18 mouse cellular contexts compared by ENCODE assay signal in genomic region chr14:19760721-19761120, GRCm38 (mm10). TPM values are rescaled to one million over a fixed set of nuclear protein-coding genes. Genes with fewer than 3 reads are reported as not detected.
A peak's percentile ranks its signal among the peaks of the same experiment; 100 is the strongest.
DNase-seq lines count a peak whose midpoint lies in the region; ATAC-seq and TF ChIP-seq lines count a peak whose summit lies in the region.
"Had no signal": no experiment of that assay in that cellular context is flagged by ENCODE, and none has a peak within 500 bp of the region (broad histone marks: within the 10 kb centered on the region; RNA-seq: fewer than 3 reads in every experiment).

No protein-coding gene starts in this region.

- DNase-seq in hindbrain, postnatal 0 days (ENCODE audit: low spot score) = no peak
- DNase-seq in embryo, embryonic 9.5 days (ENCODE audit: extremely low spot score) = peak; percentile 57
- no peak for DNase-seq in right cerebral cortex, adult 18-20 months
- no peak for DNase-seq in ovary, postnatal 36 days (ENCODE audit: low spot score)
- DNase-seq: adrenal gland, adult 2 months; cerebellum, adult 11-12 months; forebrain, postnatal 0 days; kidney, postnatal 14 days; layer of hippocampus, adult 9-11 months; right cerebral cortex, postnatal 14 days had no signal

- H3K4me1 ChIP-seq in hindbrain, embryonic 16.5 days (ENCODE audit: control insufficient read depth, insufficient read depth, low read depth, low read length) = peaks cover 5% of the 10 kb centered on the region
- H3K4me1 ChIP-seq in hindbrain, postnatal 0 days (ENCODE audit: insufficient read depth, low read length) = no peaks in the 10 kb centered on the region
- H3K4me1 ChIP-seq in E14TG2a.4 (replicated peaks; ENCODE audit: low read depth, low read length) = peaks cover 98% of the 10 kb centered on the region
- peaks cover 40% of the 10 kb centered on the region for H3K4me1 ChIP-seq in heart, embryonic 16.5 days (ENCODE audit: control insufficient read depth, insufficient read depth, low read length)

- ATAC-seq in hindbrain, embryonic 16.5 days = peak; percentile 28; the same call in 1 of the 2 replicates
- ATAC-seq in hindbrain, postnatal 0 days = no peak
- no peak; the same call in 1 of the 2 replicates for ATAC-seq in heart, embryonic 16.5 days (replicated peaks; ENCODE audit: extremely low read depth, insufficient read depth, low FRiP score)
- ATAC-seq: forebrain, postnatal 0 days; intestine, postnatal 0 days had no signal

- H3K36me3 ChIP-seq in hindbrain, embryonic 16.5 days (ENCODE audit: control insufficient read depth, insufficient read depth, low read length) = no peaks in the 10 kb centered on the region
- H3K36me3 ChIP-seq in hindbrain, postnatal 0 days (ENCODE audit: insufficient read depth, low read length) = no peaks in the 10 kb centered on the region
- peaks cover 98% of the 10 kb centered on the region for H3K36me3 ChIP-seq in E14TG2a.4 (ENCODE audit: insufficient read depth, low read length)
- 0 out of 2 replicates have a peak, but pooled peaks cover 17% of the 10 kb centered on the region for H3K36me3 ChIP-seq in heart, embryonic 16.5 days (ENCODE audit: control insufficient read depth, insufficient read depth)

- H3K4me3 ChIP-seq in hindbrain, embryonic 16.5 days (ENCODE audit: low read length) = no peak overlapping the region
- no peak overlapping the region for H3K4me3 ChIP-seq in hindbrain, postnatal 0 days (ENCODE audit: low read length)
- H3K4me3 ChIP-seq in E14TG2a.4 (replicated peaks; ENCODE audit: low read length) = peak overlapping the region; percentile 11; the same call in 1 of the 2 replicates
- no peak overlapping the region for H3K4me3 ChIP-seq in heart, embryonic 16.5 days (ENCODE audit: low read length)
- H3K4me3 ChIP-seq: megakaryocyte, embryonic 14.5 days; myocyte had no signal

- H3K27ac ChIP-seq in hindbrain, embryonic 16.5 days (ENCODE audit: low read depth, low read length) = no peak overlapping the region
- H3K27ac ChIP-seq in hindbrain, postnatal 0 days = no peak overlapping the region
- peak overlapping the region; percentile 79 for H3K27ac ChIP-seq in heart, embryonic 16.5 days (ENCODE audit: low read length)

- no peak for TF ChIP-seq CTCF in hindbrain, postnatal 0 days (IDR thresholded peaks at IDR 0.05; ENCODE audit: low read depth)
- no peak for TF ChIP-seq CTCF in E14TG2a.4 (conservative IDR thresholded peaks at IDR 0.05; ENCODE audit: low read length)

- no peak overlapping the region for H3K9ac ChIP-seq in hindbrain, embryonic 16.5 days (ENCODE audit: low read depth, low read length)
- no peak overlapping the region for H3K9ac ChIP-seq in hindbrain, postnatal 0 days (replicated peaks; ENCODE audit: low read length)
- H3K9ac ChIP-seq in heart, embryonic 16.5 days (ENCODE audit: low read length) = no peak overlapping the region
- H3K9ac ChIP-seq: forebrain, postnatal 0 days had no signal

- 15% methylated on average over 7 of the region's 7 CpGs for WGBS in hindbrain, embryonic 16.5 days
- WGBS in hindbrain, postnatal 0 days = 16% methylated on average over 7 of the region's 7 CpGs
- WGBS in heart, embryonic 16.5 days = 24% methylated on average over 7 of the region's 7 CpGs

- no peaks in the 10 kb centered on the region for H3K27me3 ChIP-seq in hindbrain, embryonic 16.5 days (replicated peaks; ENCODE audit: control insufficient read depth, insufficient read depth, low read length)
- H3K27me3 ChIP-seq in hindbrain, postnatal 0 days (ENCODE audit: insufficient read depth, low read length) = no peaks in the 10 kb centered on the region
- no peaks in the 10 kb centered on the region for H3K27me3 ChIP-seq in E14TG2a.4 (ENCODE audit: insufficient read depth, low read length)
- H3K27me3 ChIP-seq in heart, embryonic 16.5 days (ENCODE audit: control insufficient read depth, insufficient read depth, low read length) = no peaks in the 10 kb centered on the region

- H3K4me2 ChIP-seq in hindbrain, embryonic 16.5 days (ENCODE audit: low read length) = no peak overlapping the region
- H3K4me2 ChIP-seq in hindbrain, postnatal 0 days (ENCODE audit: low read depth, low read length) = no peak overlapping the region
- peak overlapping the region; percentile 31 for H3K4me2 ChIP-seq in heart, embryonic 16.5 days (ENCODE audit: low read depth, low read length)

- H3K9me3 ChIP-seq in hindbrain, embryonic 16.5 days (ENCODE audit: control insufficient read depth, low read length) = no peaks in the 10 kb centered on the region
- no peaks in the 10 kb centered on the region for H3K9me3 ChIP-seq in hindbrain, postnatal 0 days (ENCODE audit: low read length)
- no peaks in the 10 kb centered on the region for H3K9me3 ChIP-seq in E14TG2a.4 (ENCODE audit: low read length)
- H3K9me3 ChIP-seq in heart, embryonic 16.5 days (replicated peaks; ENCODE audit: control insufficient read depth, low read length) = no peaks in the 10 kb centered on the region
- H3K9me3 ChIP-seq: megakaryocyte, embryonic 14.5 days had no signal

RNA-seq across cellular contexts. Expression of gene Nid2, which starts 9.7 kb away (rescaled TPM):
- 33.7 and 58.6 TPM in 2 replicates for polyA plus RNA-seq in hindbrain, embryonic 16.5 days (2015; fragmentation: Nextera tagmentation; extraction: Ambion mirVana)
- 40.6 and 52.8 TPM in 2 replicates for total RNA-seq in hindbrain, postnatal 0 days (2014; rRNA removed)
- 22.5 and 25.5 TPM in 2 replicates for polyA plus RNA-seq in hindbrain, postnatal 0 days (2015; fragmentation: Nextera tagmentation; extraction: Ambion mirVana)
- 89.5 and 108 TPM in 2 replicates for polyA plus RNA-seq in heart, embryonic 16.5 days (2015; fragmentation: Nextera tagmentation; extraction: Ambion mirVana)
- total RNA-seq: hematopoietic stem cell, adult 5-6 weeks; MEL had no signal
